Mouse (Mus musculus): ENCODE measurements around the gene Chadl.

DNA sequence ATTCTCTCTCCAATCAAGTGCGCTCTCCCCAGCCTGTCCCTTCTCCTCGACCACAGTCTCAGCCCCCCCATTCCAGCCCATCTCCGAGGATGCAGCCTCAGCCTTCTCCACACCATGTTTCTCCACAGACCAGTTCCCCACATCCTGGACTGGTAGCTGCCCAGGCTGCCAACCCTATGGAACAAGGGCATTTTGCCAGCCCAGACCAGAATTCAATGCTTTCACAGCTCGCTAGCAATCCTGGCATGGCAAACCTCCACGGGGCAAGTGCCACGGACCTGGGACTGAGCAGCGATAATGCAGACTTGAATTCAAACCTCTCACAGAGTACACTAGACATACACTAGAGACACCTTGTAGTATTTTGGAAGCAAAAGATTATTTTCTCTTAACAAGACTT is 46.5 kb downstream of the Chadl start:
- TF ChIP-seq CTCF (IDR thresholded peaks at IDR 0.05; ENCODE audit: extremely low read depth, insufficient read depth, insufficient read length, insufficient replicate concordance), result no peak
- TF ChIP-seq POLR2A (IDR thresholded peaks at IDR 0.05; ENCODE audit: low read depth, low read length), result no peak

Data from spleen, adult 2 months (tissue).